Mouse (Mus musculus) left cerebral cortex, postnatal 10 days (tissue): ENCODE measurements around the gene Mllt3. TPM values are rescaled to one million over a fixed set of nuclear protein-coding genes. Genes with fewer than 3 reads are reported as not detected.

Experiments used
- DNase-seq, 2 experiments: peaks; one replicate each; pipeline ENCODE4 v3.0.0; 2021 to 2022; ENCODE audit warnings: low spot score in 2 of 2, mixed read lengths in 1 of 2; ENCODE audit errors: extremely low spot score in 1 of 2
- intact Hi-C: fragments of 180-260 bp; cut with DNase I; formaldehyde crosslinking; loops from one replicate; pipeline ENCODE4 v1.15.1; 2025
- total RNA-seq, 2 experiments: library from RNA; stranded (reverse); gene quantifications; 2 replicates each; pipeline ENCODE4 v1.2.3; 2021

Mllt3 gene
- total RNA-seq, 2 experiments from 2014 or later = 30.3 to 38.8 TPM

GRCm38 (mm10) chr4:87765729-87766128 is 267.4 kb downstream of the Mllt3 start:
- intact Hi-C loops = no loop called here
- DNase-seq = no peak

- DNase-seq = no peak
- intact Hi-C loops = no loop called here
Measured at GRCm38 (mm10) chr4:87761075-87761474, 272.1 kb downstream of the Mllt3 start.

GRCm38 (mm10) chr4:87760297-87760696 is 272.9 kb downstream of the Mllt3 start:
- intact Hi-C loops = no loop called here
- DNase-seq = no peak

GRCm38 (mm10) chr4:87759625-87760024 is 273.5 kb downstream of the Mllt3 start:
- DNase-seq = no peak
- intact Hi-C loops = no loop called here

GRCm38 (mm10) chr4:87759110-87759509 is 274.1 kb downstream of the Mllt3 start:
- DNase-seq = no peak
- intact Hi-C loops = no loop called here

GRCm38 (mm10) chr4:87751515-87751864 is 281.7 kb downstream of the Mllt3 start:
- intact Hi-C loops = no loop called here
- no peak for DNase-seq

- DNase-seq = no peak
- intact Hi-C loops = no loop called here
Measured at GRCm38 (mm10) chr4:87750856-87751514, 282.2 kb downstream of the Mllt3 start.

GRCm38 (mm10) chr4:87749532-87750234 is 283.5 kb downstream of the Mllt3 start:
- intact Hi-C loops = no loop called here
- DNase-seq = no peak

- no peak for DNase-seq
- intact Hi-C loops = no loop called here
Measured at GRCm38 (mm10) chr4:87745016-87745645, 288.0 kb downstream of the Mllt3 start.

GRCm38 (mm10) chr4:87739524-87740128 is 293.5 kb downstream of the Mllt3 start:
- DNase-seq = peak in 1 of 2 experiments; percentile 8
- intact Hi-C loops = no loop called here

- intact Hi-C loops = no loop called here
- no peak for DNase-seq
Measured at GRCm38 (mm10) chr4:87739104-87739503, 294.1 kb downstream of the Mllt3 start.

- intact Hi-C loops = no loop called here
- DNase-seq = no peak
Measured at GRCm38 (mm10) chr4:87737201-87737806, 295.9 kb downstream of the Mllt3 start.

GRCm38 (mm10) chr4:87736779-87737178 is 296.4 kb downstream of the Mllt3 start:
- intact Hi-C loops = no loop called here

GRCm38 (mm10) chr4:87731118-87731672 is 302.0 kb downstream of the Mllt3 start:
- no peak for DNase-seq
- intact Hi-C loops = no loop called here

More at GRCm38 (mm10) chr4:87736779-87737178, 296.4 kb downstream of the Mllt3 start:
- peak in 1 of 2 experiments; percentile 33 for DNase-seq

GRCm38 (mm10) chr4:87728581-87728980 is 304.6 kb downstream of the Mllt3 start:
- DNase-seq = peak in 1 of 2 experiments; percentile 7
- intact Hi-C loops = no loop called here

- intact Hi-C loops = no loop called here
- DNase-seq = no peak
Measured at GRCm38 (mm10) chr4:87723448-87723847, 309.7 kb downstream of the Mllt3 start.
